Mouse (Mus musculus): ENCODE data around the gene Tcp11x2. TPM values are rescaled to one million over a fixed set of nuclear protein-coding genes. Genes with fewer than 3 reads are reported as not detected.

Gene Tcp11x2
- polyA plus RNA-seq (2015; fragmentation: Nextera tagmentation; extraction: Ambion mirVana): not detected in 2 replicates

DNA sequence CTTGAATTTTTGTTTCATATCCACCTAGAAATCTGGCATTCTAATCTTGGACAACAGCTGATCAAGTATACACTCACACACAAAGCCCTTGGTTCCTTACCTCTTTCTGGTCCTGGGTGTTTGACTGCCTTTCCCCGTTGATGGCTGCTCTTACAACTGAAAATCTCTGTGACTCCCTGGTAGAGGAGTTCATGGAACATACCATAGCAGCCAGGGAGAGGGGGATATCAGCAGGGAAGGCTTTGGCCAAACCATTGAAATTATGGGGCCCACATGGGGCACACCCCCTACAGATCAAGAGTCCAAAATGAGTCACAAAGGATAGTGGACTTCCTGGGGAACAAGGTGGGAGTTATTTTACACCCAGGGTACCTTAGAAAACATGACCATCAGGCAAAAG, at the start of gene Tcp11x2:
Tcp11x2 (minus strand) TSS at position 158 of the 400 bp plus-strand sequence.
- WGBS: 56% methylated on average over 1 of the region's 1 CpGs
- Histone ChIP-seq H3K9me3 (ENCODE audit: control insufficient read depth, low read length) (no peaks in the 10 kb centered on the region), H3K4me2 (ENCODE audit: low read length) (no peak within 1 kb of the TSS), H3K27ac (ENCODE audit: low read length) (no peak within 1 kb of the TSS), H3K9ac (replicated peaks; ENCODE audit: low read depth, low read length) (no peak within 1 kb of the TSS), H3K27me3 (replicated peaks; ENCODE audit: control insufficient read depth, insufficient read depth, low read length) (no peaks in the 10 kb centered on the region), H3K36me3 (ENCODE audit: control insufficient read depth, insufficient read depth) (no peaks in the 10 kb centered on the region), H3K4me1 (replicated peaks; ENCODE audit: control insufficient read depth, insufficient read depth, low read length) (no peaks in the 10 kb centered on the region), H3K4me3 (replicated peaks; ENCODE audit: low read length) (no peak within 1 kb of the TSS)
- no peak for ATAC-seq

DNA sequence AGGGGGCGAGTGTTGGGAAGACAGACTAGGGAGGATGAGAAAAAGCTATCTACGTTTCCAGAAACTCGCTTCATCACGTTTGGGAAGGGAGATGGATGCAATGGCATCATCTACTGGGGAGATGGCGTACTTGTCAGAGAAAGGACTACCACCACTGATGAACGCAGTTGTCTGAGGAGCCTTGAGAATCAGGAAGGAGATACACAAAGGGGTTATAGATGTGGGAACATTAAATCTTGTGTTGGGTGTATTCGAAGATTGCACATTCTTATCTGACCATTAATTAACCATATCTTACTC, 49.4 kb upstream of the Tcp11x2 start:
- H3K27ac ChIP-seq (ENCODE audit: low read length): peak overlapping the region; percentile 66
- H3K27me3 ChIP-seq (replicated peaks; ENCODE audit: control insufficient read depth, insufficient read depth, low read length): no peaks in the 10 kb centered on the region; the same call in 1 of the 2 replicates
- peak overlapping the region; percentile 63 for H3K9ac ChIP-seq (replicated peaks; ENCODE audit: low read depth, low read length)
- ATAC-seq: peak; percentile 26; the same call in 1 of the 2 replicates
- H3K4me1 ChIP-seq (replicated peaks; ENCODE audit: control insufficient read depth, insufficient read depth, low read length): 0 out of 2 replicates have a peak, but pooled peaks cover 6% of the 10 kb centered on the region
- H3K4me3 ChIP-seq (replicated peaks; ENCODE audit: low read length): peak overlapping the region; percentile 66
- no peaks in the 10 kb centered on the region for H3K9me3 ChIP-seq (ENCODE audit: control insufficient read depth, low read length)
- WGBS: 20% methylated on average over 7 of the region's 7 CpGs
- peak overlapping the region; percentile 53 for H3K4me2 ChIP-seq (ENCODE audit: low read length)
- H3K36me3 ChIP-seq (ENCODE audit: control insufficient read depth, insufficient read depth): no peaks in the 10 kb centered on the region

DNA sequence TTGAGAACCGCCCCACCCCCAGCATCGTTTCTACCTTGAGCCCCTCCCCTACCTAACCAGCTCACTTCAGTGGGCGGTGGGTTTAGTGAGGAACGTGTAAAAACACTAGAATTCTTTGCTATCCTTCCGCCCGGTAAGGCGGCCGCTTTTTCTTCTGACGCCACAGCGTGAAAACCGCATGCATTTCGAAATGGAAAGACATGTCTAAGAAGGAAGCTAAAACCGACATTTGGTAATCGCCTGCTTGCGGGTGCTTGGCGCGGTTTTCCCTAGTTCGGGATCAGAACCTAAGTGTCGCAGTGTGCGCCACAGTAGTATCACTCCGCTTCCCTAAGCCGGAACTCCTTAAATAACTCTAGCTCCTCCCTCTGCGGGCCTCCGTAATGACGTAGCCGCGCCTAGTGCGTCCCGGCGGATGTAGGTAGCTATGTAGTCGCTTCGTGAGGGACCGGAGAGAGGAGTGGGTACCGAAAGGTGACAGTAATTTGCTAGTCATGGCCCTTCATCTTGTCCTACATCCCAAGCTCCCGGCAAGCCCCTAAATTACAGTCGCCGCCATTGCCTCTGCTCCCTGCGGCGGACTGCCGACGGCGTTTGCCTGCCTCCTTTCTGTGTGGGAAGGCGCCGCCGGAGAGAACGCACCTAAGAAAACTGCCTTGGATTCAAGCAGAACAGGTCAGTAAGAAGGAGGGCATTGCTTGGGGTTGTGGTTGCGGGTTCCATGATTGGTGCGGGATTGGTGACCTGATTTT, 48.9 kb upstream of the Tcp11x2 start, which contains the start of the genes Armcx5 and Gprasp1:
Armcx5 (plus strand) TSS at position 430 of the 752 bp plus-strand sequence.
Gprasp1 (plus strand) TSS at position 430 of the 752 bp plus-strand sequence.
- Histone ChIP-seq H3K27ac (ENCODE audit: low read length) (peak within 1 kb of the TSS; percentile 92), H3K4me1 (replicated peaks; ENCODE audit: control insufficient read depth, insufficient read depth, low read length) (0 out of 2 replicates have a peak, but pooled peaks cover 6% of the 10 kb centered on the region), H3K36me3 (ENCODE audit: control insufficient read depth, insufficient read depth) (no peaks in the 10 kb centered on the region), H3K27me3 (replicated peaks; ENCODE audit: control insufficient read depth, insufficient read depth, low read length) (no peaks in the 10 kb centered on the region; the same call in 1 of the 2 replicates), H3K4me2 (ENCODE audit: low read length) (peak within 1 kb of the TSS; percentile 53), H3K9ac (replicated peaks; ENCODE audit: low read depth, low read length) (peak within 1 kb of the TSS; percentile 63), H3K4me3 (replicated peaks; ENCODE audit: low read length) (peak within 1 kb of the TSS; percentile 66), H3K9me3 (ENCODE audit: control insufficient read depth, low read length) (no peaks in the 10 kb centered on the region)
- 21% methylated on average over 48 of the region's 48 CpGs for WGBS
- peak; percentile 98 for ATAC-seq

DNA sequence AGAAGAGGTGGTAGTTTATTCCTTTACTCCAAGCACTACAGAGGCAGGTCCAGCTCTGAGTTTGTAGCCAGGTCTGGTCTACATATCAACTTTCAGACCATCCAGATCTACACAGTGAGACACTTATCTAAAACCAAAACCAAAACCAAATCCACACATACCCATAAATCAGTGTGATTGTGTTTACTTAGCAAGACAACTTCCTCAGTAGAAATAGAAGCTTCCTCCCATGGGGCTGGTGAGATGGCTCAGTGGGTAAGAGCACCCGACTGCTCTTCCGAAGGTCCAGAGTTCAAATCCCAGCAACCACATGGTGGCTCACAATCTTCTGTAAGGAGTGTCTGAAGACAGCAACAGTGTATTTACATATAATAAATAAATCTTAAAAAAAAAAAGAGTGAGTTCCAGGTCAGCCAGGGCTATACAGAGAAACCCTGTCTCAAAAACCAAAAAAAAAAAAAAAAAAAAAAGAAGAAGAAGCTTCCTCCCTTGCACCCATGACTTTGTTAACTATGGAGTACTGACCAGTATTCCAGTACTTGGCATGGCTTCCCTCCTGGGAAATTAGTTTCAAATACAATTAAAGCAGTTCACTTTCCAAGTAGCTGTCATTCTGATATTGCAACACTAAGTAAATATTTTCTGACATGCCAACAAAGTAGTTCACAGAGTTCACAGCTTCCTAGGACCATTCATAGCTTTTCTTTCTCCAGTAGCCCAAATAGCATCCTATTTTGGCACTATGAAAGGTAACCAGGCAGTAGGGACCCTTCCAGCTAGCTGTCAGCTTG, 45.3 kb upstream of the Tcp11x2 start:
- Histone ChIP-seq H3K27me3 (replicated peaks; ENCODE audit: control insufficient read depth, insufficient read depth, low read length) (no peaks in the 10 kb centered on the region; the same call in 1 of the 2 replicates), H3K9ac (replicated peaks; ENCODE audit: low read depth, low read length) (no peak overlapping the region), H3K27ac (ENCODE audit: low read length) (no peak overlapping the region), H3K4me1 (replicated peaks; ENCODE audit: control insufficient read depth, insufficient read depth, low read length) (0 out of 2 replicates have a peak, but pooled peaks cover 6% of the 10 kb centered on the region), H3K9me3 (ENCODE audit: control insufficient read depth, low read length) (no peaks in the 10 kb centered on the region), H3K4me2 (ENCODE audit: low read length) (no peak overlapping the region), H3K36me3 (ENCODE audit: control insufficient read depth, insufficient read depth) (no peaks in the 10 kb centered on the region), H3K4me3 (replicated peaks; ENCODE audit: low read length) (no peak overlapping the region)
- 91% methylated on average over 2 of the region's 2 CpGs for WGBS
- ATAC-seq: no peak

DNA sequence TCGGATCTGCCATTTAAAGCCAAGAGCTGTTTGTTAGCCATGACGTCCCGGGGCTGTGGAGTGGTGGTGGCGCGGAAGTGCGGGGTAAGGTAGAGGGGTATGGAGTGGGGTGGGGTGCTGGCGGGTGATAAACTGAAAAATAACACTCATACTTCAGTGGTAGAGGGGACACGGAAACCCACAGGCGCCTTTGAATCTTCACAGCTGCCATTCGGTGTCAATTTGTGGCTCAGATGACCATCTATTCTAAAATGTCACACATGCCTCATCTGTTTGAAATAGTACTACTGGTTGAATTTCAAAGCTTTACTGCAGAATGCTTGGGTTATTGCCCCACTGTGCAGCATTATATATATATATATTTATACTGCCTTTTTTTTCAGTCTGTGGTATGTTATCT, 31.6 kb upstream of the Tcp11x2 start, which contains the start of gene Tmsb15a:
Tmsb15a (minus strand) TSS at position 101 of the 400 bp plus-strand sequence.
- no peak within 1 kb of the TSS for H3K9ac ChIP-seq (replicated peaks; ENCODE audit: low read depth, low read length)
- H3K27ac ChIP-seq (ENCODE audit: low read length): no peak within 1 kb of the TSS
- no peaks in the 10 kb centered on the region for H3K9me3 ChIP-seq (ENCODE audit: control insufficient read depth, low read length)
- H3K4me1 ChIP-seq (replicated peaks; ENCODE audit: control insufficient read depth, insufficient read depth, low read length): no peaks in the 10 kb centered on the region
- ATAC-seq: no peak
- no peaks in the 10 kb centered on the region for H3K36me3 ChIP-seq (ENCODE audit: control insufficient read depth, insufficient read depth)
- no peaks in the 10 kb centered on the region for H3K27me3 ChIP-seq (replicated peaks; ENCODE audit: control insufficient read depth, insufficient read depth, low read length)
- WGBS: 88% methylated on average over 10 of the region's 10 CpGs
- H3K4me2 ChIP-seq (ENCODE audit: low read length): no peak within 1 kb of the TSS
- no peak within 1 kb of the TSS for H3K4me3 ChIP-seq (replicated peaks; ENCODE audit: low read length)

DNA sequence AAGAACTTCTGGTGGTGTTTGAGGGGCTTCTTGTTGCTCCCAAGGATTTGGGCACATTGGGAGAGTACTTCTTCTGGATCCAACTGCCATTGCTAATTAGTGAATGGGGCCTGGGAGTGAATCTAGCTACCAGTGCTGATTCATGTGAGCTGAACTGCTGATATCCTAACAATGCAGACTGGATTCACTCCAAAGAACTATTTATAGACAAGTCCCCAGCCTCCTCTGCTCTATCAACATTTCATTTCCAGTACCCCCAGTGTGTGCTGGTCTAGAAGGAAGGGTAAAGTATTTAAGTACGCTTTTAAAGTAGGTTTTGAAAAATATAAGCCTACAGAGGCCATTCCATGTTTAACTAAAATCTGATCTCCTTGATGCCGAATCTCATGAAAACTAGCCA, 19.3 kb upstream of the Tcp11x2 start:
- Histone ChIP-seq H3K27ac (ENCODE audit: low read length) (no peak overlapping the region), H3K27me3 (replicated peaks; ENCODE audit: control insufficient read depth, insufficient read depth, low read length) (no peaks in the 10 kb centered on the region), H3K9me3 (ENCODE audit: control insufficient read depth, low read length) (no peaks in the 10 kb centered on the region), H3K4me3 (replicated peaks; ENCODE audit: low read length) (no peak overlapping the region), H3K36me3 (ENCODE audit: control insufficient read depth, insufficient read depth) (no peaks in the 10 kb centered on the region), H3K4me1 (replicated peaks; ENCODE audit: control insufficient read depth, insufficient read depth, low read length) (no peaks in the 10 kb centered on the region), H3K9ac (replicated peaks; ENCODE audit: low read depth, low read length) (no peak overlapping the region), H3K4me2 (ENCODE audit: low read length) (no peak overlapping the region)
- ATAC-seq: no peak
- WGBS: 85% methylated on average over 2 of the region's 2 CpGs

DNA sequence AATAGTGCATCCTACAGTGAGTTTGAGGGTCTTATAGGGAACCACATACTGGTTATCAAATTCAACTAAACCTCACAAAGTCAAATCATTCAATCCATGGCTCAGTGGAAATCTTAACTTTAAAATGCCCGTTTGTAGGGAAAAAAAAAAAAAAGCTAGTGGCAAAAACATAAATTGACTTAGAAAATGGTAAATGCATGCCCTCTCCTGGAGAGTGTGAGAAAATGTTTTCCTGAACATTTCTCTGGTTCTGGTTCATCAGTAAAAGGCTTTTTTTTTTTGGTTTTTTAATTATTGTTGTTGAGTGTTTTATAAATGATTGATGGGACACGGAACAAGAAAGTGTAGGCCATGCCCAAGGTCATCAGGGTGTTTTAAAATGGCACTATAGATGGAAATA, 10.8 kb upstream of the Tcp11x2 start:
- no peaks in the 10 kb centered on the region for H3K9me3 ChIP-seq (ENCODE audit: control insufficient read depth, low read length)
- H3K4me3 ChIP-seq (replicated peaks; ENCODE audit: low read length): no peak overlapping the region
- no peaks in the 10 kb centered on the region for H3K36me3 ChIP-seq (ENCODE audit: control insufficient read depth, insufficient read depth)
- no peak overlapping the region for H3K27ac ChIP-seq (ENCODE audit: low read length)
- H3K4me2 ChIP-seq (ENCODE audit: low read length): no peak overlapping the region
- no peak for ATAC-seq
- no peak overlapping the region for H3K9ac ChIP-seq (replicated peaks; ENCODE audit: low read depth, low read length)
- no peaks in the 10 kb centered on the region for H3K4me1 ChIP-seq (replicated peaks; ENCODE audit: control insufficient read depth, insufficient read depth, low read length)
- 44% methylated on average over 2 of the region's 2 CpGs for WGBS
- no peaks in the 10 kb centered on the region for H3K27me3 ChIP-seq (replicated peaks; ENCODE audit: control insufficient read depth, insufficient read depth, low read length)

DNA sequence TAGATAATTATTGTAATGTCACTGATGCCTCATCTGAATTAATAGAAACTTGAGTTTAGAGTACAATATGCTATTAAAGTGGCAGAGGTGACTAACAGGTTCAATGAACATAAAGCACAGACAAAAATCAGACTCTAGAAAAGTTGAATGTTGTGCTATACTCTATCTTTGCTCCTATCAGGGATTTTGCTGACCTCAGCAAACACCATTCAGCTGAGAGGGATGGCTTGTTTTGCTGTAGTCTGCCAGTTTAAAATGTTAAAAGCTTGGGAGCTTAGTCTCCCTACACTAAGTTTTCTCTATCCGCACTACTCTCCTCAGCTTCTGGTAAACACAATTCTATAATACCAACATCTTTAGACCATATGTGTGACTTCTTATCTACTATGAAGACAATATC, 9.5 kb upstream of the Tcp11x2 start:
- Histone ChIP-seq H3K4me2 (ENCODE audit: low read length) (no peak overlapping the region), H3K9me3 (ENCODE audit: control insufficient read depth, low read length) (no peaks in the 10 kb centered on the region), H3K4me3 (replicated peaks; ENCODE audit: low read length) (no peak overlapping the region), H3K36me3 (ENCODE audit: control insufficient read depth, insufficient read depth) (no peaks in the 10 kb centered on the region), H3K27me3 (replicated peaks; ENCODE audit: control insufficient read depth, insufficient read depth, low read length) (no peaks in the 10 kb centered on the region), H3K27ac (ENCODE audit: low read length) (no peak overlapping the region), H3K9ac (replicated peaks; ENCODE audit: low read depth, low read length) (no peak overlapping the region), H3K4me1 (replicated peaks; ENCODE audit: control insufficient read depth, insufficient read depth, low read length) (no peaks in the 10 kb centered on the region)
- 95% methylated on average over 1 of the region's 1 CpGs for WGBS
- ATAC-seq: no peak

DNA sequence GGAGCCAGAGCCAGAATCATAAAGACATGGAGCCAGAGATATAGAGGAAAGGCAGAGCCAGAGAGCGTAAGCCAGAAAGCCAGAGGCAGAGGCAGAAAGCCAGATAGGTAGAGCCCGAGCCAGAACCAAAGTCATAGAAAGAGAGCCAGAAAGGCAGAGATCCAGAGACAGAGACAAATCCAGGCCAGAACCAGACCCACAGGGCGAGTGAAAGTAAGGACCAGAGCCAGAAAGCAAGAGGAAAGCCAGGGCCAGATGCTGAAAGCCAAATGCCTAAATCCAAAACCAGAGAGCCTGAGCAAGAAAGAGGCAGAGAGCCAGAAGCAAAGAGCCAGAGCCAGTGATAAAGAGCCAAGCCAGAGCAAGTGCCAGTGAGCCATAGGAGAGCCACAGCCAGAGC, 5.8 kb downstream of the Tcp11x2 start:
- no peak for ATAC-seq
- WGBS: 64% methylated on average over 3 of the region's 3 CpGs
- no peaks in the 10 kb centered on the region for H3K36me3 ChIP-seq (ENCODE audit: control insufficient read depth, insufficient read depth)
- no peak overlapping the region for H3K4me2 ChIP-seq (ENCODE audit: low read length)
- H3K9ac ChIP-seq (replicated peaks; ENCODE audit: low read depth, low read length): no peak overlapping the region
- H3K4me1 ChIP-seq (replicated peaks; ENCODE audit: control insufficient read depth, insufficient read depth, low read length): no peaks in the 10 kb centered on the region
- H3K27me3 ChIP-seq (replicated peaks; ENCODE audit: control insufficient read depth, insufficient read depth, low read length): no peaks in the 10 kb centered on the region
- H3K27ac ChIP-seq (ENCODE audit: low read length): no peak overlapping the region
- no peak overlapping the region for H3K4me3 ChIP-seq (replicated peaks; ENCODE audit: low read length)
- H3K9me3 ChIP-seq (ENCODE audit: control insufficient read depth, low read length): no peaks in the 10 kb centered on the region
